Comparison of ENCODE assay signal across 19 mouse cellular contexts in the genomic region with DNA sequence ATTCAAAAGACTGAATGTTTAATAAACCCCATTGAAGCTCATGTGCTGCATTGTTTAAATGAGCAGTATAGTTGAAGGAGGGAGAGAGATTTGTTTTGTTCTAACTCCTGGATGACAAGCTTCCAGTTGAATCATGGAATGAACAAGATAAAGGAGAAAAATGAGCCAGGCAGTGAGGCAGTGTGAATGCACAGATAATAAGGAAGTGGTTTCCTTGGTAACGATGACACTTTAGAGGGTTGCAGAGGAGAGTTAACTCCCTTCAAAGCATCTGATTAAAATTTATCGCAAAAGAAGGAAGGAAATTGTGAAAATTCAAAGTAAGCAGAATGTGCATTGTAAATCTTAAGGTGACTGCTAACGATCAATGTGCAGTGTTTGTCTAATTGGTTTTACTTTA.
DNase-seq lines count a peak whose midpoint lies in the region; ATAC-seq lines count a peak whose summit lies in the region.
"Had no signal": no experiment of that assay in that cellular context is flagged by ENCODE, and none has a peak within 500 bp of the region (broad histone marks: within the 10 kb centered on the region; RNA-seq: fewer than 3 reads in every experiment).

No protein-coding gene starts in this region.

- no peak overlapping the region for H3K9ac ChIP-seq in neural tube, embryonic 15.5 days (replicated peaks)
- H3K9ac ChIP-seq in hindbrain, embryonic 15.5 days: no peak overlapping the region
- H3K9ac ChIP-seq: limb, embryonic 13.5 days; stomach, embryonic 15.5 days had no signal

- no peaks in the 10 kb centered on the region for H3K4me1 ChIP-seq in neural tube, embryonic 15.5 days
- H3K4me1 ChIP-seq in hindbrain, embryonic 15.5 days (replicated peaks): no peaks in the 10 kb centered on the region
- H3K4me1 ChIP-seq: limb, embryonic 13.5 days; stomach, embryonic 15.5 days had no signal

- ATAC-seq in neural tube, embryonic 15.5 days (ENCODE audit: low FRiP score): peak; percentile 69; the same call in 1 of the 2 replicates
- peak; percentile 76; the same call in 1 of the 2 replicates for ATAC-seq in hindbrain, embryonic 15.5 days (ENCODE audit: low FRiP score, low read depth)

- H3K27ac ChIP-seq in neural tube, embryonic 15.5 days (replicated peaks): no peak overlapping the region
- H3K27ac ChIP-seq in hindbrain, embryonic 15.5 days (replicated peaks): no peak overlapping the region
- H3K27ac ChIP-seq: heart, adult 2 months; limb, embryonic 13.5 days; stomach, embryonic 15.5 days had no signal

- no peak overlapping the region for H3K4me3 ChIP-seq in neural tube, embryonic 15.5 days (replicated peaks)
- no peak overlapping the region for H3K4me3 ChIP-seq in hindbrain, embryonic 15.5 days
- H3K4me3 ChIP-seq: heart, adult 2 months; limb, embryonic 13.5 days; stomach, embryonic 15.5 days had no signal

- WGBS in neural tube, embryonic 15.5 days: 67% methylated on average over 3 of the region's 3 CpGs
- 70% methylated on average over 3 of the region's 3 CpGs for WGBS in hindbrain, embryonic 15.5 days

- no peaks in the 10 kb centered on the region for H3K36me3 ChIP-seq in neural tube, embryonic 15.5 days
- no peaks in the 10 kb centered on the region for H3K36me3 ChIP-seq in hindbrain, embryonic 15.5 days
- H3K36me3 ChIP-seq: limb, embryonic 13.5 days; stomach, embryonic 15.5 days had no signal

- peak; percentile 26 for DNase-seq in embryo, embryonic 10 days (ENCODE audit: low spot score)
- DNase-seq in embryo, embryonic 9.5 days (ENCODE audit: extremely low spot score): no peak
- no peak for DNase-seq in neural tube, embryonic 10.5 days (ENCODE audit: extremely low spot score, low spot score)
- DNase-seq in telencephalon, adult 2 months (ENCODE audit: low read depth, low spot score): peak; percentile 26
- no peak for DNase-seq in gastrocnemius, postnatal 10 days
- DNase-seq in right cerebral cortex, postnatal 36 days (ENCODE audit: low spot score in 2 of 2): no peak
- DNase-seq: adrenal gland, adult 2 months; cerebellum, postnatal 14 days; heart, adult 2 months; heart, postnatal 14 days; kidney, adult 18-20 months; kidney, postnatal 36 days; layer of hippocampus, postnatal 36 days; lung, postnatal 4 days; thymus, postnatal 36 days had no signal

- H3K9me3 ChIP-seq in neural tube, embryonic 15.5 days (replicated peaks): no peaks in the 10 kb centered on the region
- no peaks in the 10 kb centered on the region for H3K9me3 ChIP-seq in hindbrain, embryonic 15.5 days
- H3K9me3 ChIP-seq: limb, embryonic 13.5 days; stomach, embryonic 15.5 days had no signal

- H3K4me2 ChIP-seq in neural tube, embryonic 15.5 days: no peak overlapping the region
- no peak overlapping the region for H3K4me2 ChIP-seq in hindbrain, embryonic 15.5 days
- H3K4me2 ChIP-seq: limb, embryonic 13.5 days; stomach, embryonic 15.5 days had no signal

- H3K27me3 ChIP-seq in neural tube, embryonic 15.5 days (replicated peaks): no peaks in the 10 kb centered on the region
- H3K27me3 ChIP-seq in hindbrain, embryonic 15.5 days: no peaks in the 10 kb centered on the region
- H3K27me3 ChIP-seq: limb, embryonic 13.5 days; stomach, embryonic 15.5 days had no signal

Comparison
In these comparisons a context has a peak if more than half of its experiments do, and no peak if none do; other contexts are left out.
1. DNase-seq: peak in embryo, embryonic 10 days (single experiment) and telencephalon, adult 2 months (single experiment); none in embryo, embryonic 9.5 days (single experiment), neural tube, embryonic 10.5 days (single experiment), gastrocnemius, postnatal 10 days (single experiment) and right cerebral cortex, postnatal 36 days (0 of 2).